Mouse (Mus musculus): ENCODE measurements around the gene Vmn2r1. TPM values are rescaled to one million over a fixed set of nuclear protein-coding genes. Genes with fewer than 3 reads are reported as not detected.

The Vmn2r1 gene
- total and polyA plus RNA-seq, 3 experiments = 0.04 TPM; not detected in 2

- Histone ChIP-seq H3K4me2 (ENCODE audit: insufficient read depth, low read depth, poor library complexity, severe bottlenecking) (no peak overlapping the region), H3K9ac (ENCODE audit: insufficient read depth, low read depth) (no peak overlapping the region), H3K36me3 (replicated peaks in 1 of 2; ENCODE audit: control insufficient read depth in 1 of 2, insufficient read depth in 1 of 2, low read length in 1 of 2) (no peaks in the 10 kb centered on the region), H3K27ac (ENCODE audit: insufficient read depth, low read depth) (no peak overlapping the region), H3K27me3 (replicated peaks) (no peaks in the 10 kb centered on the region), H3K4me3 (replicated peaks in 1 of 3; ENCODE audit: low read depth in 2 of 3, low read length in 2 of 3, poor library complexity in 1 of 3) (no peak overlapping the region), H3K79me2 (replicated peaks; ENCODE audit: control insufficient read depth, extremely low read depth, insufficient read depth, poor library complexity, severe bottlenecking) (no peaks in the 10 kb centered on the region), H3K9me3 (replicated peaks; ENCODE audit: low read length) (no peaks in the 10 kb centered on the region), H3K4me1 (ENCODE audit: control insufficient read depth in 1 of 2, insufficient read depth in 2 of 2) (no peaks in the 10 kb centered on the region)
- no peak for TF ChIP-seq SMC3 (IDR thresholded peaks at IDR 0.05; ENCODE audit: low read depth, low read length)
- no peak for TF ChIP-seq PAX5 (IDR thresholded peaks at IDR 0.05; ENCODE audit: low read length)
- no peak for TF ChIP-seq UBTF (IDR thresholded peaks at IDR 0.05; ENCODE audit: low read depth, low read length)
- TF ChIP-seq CHD2 (IDR thresholded peaks at IDR 0.05; ENCODE audit: low read length) = no peak
- no peak for TF ChIP-seq MAZ (IDR thresholded peaks at IDR 0.05; ENCODE audit: low read depth, low read length)
- no peak for TF ChIP-seq NRF1 (IDR thresholded peaks at IDR 0.05; ENCODE audit: low read depth, low read length)
- TF ChIP-seq ZC3H11A (IDR thresholded peaks at IDR 0.05; ENCODE audit: low read depth, low read length) = no peak
- TF ChIP-seq MEF2A (IDR thresholded peaks at IDR 0.05; ENCODE audit: borderline replicate concordance, low read depth, low read length) = no peak
- no peak for TF ChIP-seq TCF12 (IDR thresholded peaks at IDR 0.05; ENCODE audit: low read depth, low read length)
- TF ChIP-seq TBP (conservative IDR thresholded peaks at IDR 0.05; ENCODE audit: low read depth, low read length) = no peak
- no peak for TF ChIP-seq GABPA (IDR thresholded peaks at IDR 0.05; ENCODE audit: insufficient replicate concordance, low read depth, low read length)
- no peak for TF ChIP-seq ELF1 (IDR thresholded peaks at IDR 0.05; ENCODE audit: low read depth, low read length)
- no peak for TF ChIP-seq SIN3A (IDR thresholded peaks at IDR 0.05; ENCODE audit: low read length)
- no peak for TF ChIP-seq ZKSCAN1 (IDR thresholded peaks at IDR 0.05; ENCODE audit: borderline replicate concordance, low read depth, low read length)
- no peak for TF ChIP-seq ZNF384 (IDR thresholded peaks at IDR 0.05; ENCODE audit: low read depth, low read length)
- no peak for TF ChIP-seq IRF4 (IDR thresholded peaks at IDR 0.05; ENCODE audit: low read depth, low read length)
- no peak for TF ChIP-seq MAFK (IDR thresholded peaks at IDR 0.05; ENCODE audit: insufficient replicate concordance, low read length)
- no peak for TF ChIP-seq JUN (IDR thresholded peaks at IDR 0.05; ENCODE audit: insufficient read depth, low read depth, low read length)
- TF ChIP-seq E2F4 (IDR thresholded peaks at IDR 0.05; ENCODE audit: insufficient replicate concordance, low read depth, low read length) = no peak
- DNase-seq (ENCODE audit: extremely low read depth) = no peak
- in situ Hi-C loops (cut with MboI; ENCODE audit: low pct_ligation_motif_present, low pct_unique_long_range_greater_than_20kb, low sequenced_read_pairs) = no loop called here
- dilution Hi-C loops (cut with MboI; ENCODE audit: extremely low pct_ligation_motif_present, extremely low pct_unique_long_range_greater_than_20kb, low sequenced_read_pairs) = no loop called here
Measured at GRCm38 (mm10) chr3:64113352-64114046, 32.2 kb downstream of the Vmn2r1 start.

DNA sequence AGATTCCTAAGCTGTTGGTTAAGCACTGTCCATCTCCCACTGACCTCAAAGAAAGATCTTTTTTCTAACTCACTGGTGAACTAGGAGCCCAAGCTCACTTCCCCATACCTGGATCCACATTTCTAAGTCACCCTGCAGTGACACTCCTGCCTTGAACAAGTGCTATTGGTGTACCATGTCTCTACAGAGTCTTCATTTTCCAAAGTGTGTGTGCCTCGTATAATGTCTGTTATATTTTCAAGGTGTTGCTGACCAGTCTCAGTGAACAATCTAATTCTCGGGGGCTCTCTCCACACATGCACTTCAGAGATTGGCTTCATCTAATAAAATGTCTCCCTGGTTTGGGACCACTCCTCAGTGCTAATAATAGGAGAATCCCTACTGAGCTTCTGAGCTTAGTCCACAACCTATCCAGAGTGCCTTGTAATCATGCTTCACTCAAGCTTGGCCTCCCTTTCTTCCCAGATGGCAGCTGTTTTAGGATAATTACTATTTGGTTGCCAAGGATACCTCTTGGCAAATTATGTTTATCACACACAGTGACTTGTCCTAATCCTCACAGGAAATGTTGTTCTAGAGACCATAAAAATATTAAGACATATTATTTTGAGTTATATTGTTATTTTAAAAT lies 60.6 kb downstream of the Vmn2r1 start, which contains the start of gene Vmn2r2:
Vmn2r2 (minus strand) TSS at position 51 of the 631 bp plus-strand sequence.
- H3K9me3 ChIP-seq (replicated peaks; ENCODE audit: low read length) = no peaks in the 10 kb centered on the region
- no peak within 1 kb of the TSS for H3K4me2 ChIP-seq (ENCODE audit: insufficient read depth, low read depth, poor library complexity, severe bottlenecking)
- dilution Hi-C loops (cut with MboI; ENCODE audit: extremely low pct_ligation_motif_present, extremely low pct_unique_long_range_greater_than_20kb, low sequenced_read_pairs) = no loop called here
- no peaks in the 10 kb centered on the region for H3K79me2 ChIP-seq (replicated peaks; ENCODE audit: control insufficient read depth, extremely low read depth, insufficient read depth, poor library complexity, severe bottlenecking)
- H3K4me3 ChIP-seq (replicated peaks in 1 of 3; ENCODE audit: low read depth in 2 of 3, low read length in 2 of 3, poor library complexity in 1 of 3) = no peak within 1 kb of the TSS
- no peak within 1 kb of the TSS for H3K9ac ChIP-seq (ENCODE audit: insufficient read depth, low read depth)
- no peak within 1 kb of the TSS for H3K27ac ChIP-seq (ENCODE audit: insufficient read depth, low read depth)
- no peaks in the 10 kb centered on the region for H3K27me3 ChIP-seq (replicated peaks)
- H3K4me1 ChIP-seq (ENCODE audit: control insufficient read depth in 1 of 2, insufficient read depth in 2 of 2) = no peaks in the 10 kb centered on the region
- DNase-seq (ENCODE audit: extremely low read depth) = no peak
- no peaks in the 10 kb centered on the region for H3K36me3 ChIP-seq (replicated peaks in 1 of 2; ENCODE audit: control insufficient read depth in 1 of 2, insufficient read depth in 1 of 2, low read length in 1 of 2)
- no peak for TF ChIP-seq USF1 (IDR thresholded peaks at IDR 0.05; ENCODE audit: low read depth, low read length)
- TF ChIP-seq BHLHE40 (IDR thresholded peaks at IDR 0.05; ENCODE audit: low read depth, low read length) = no peak
- no peak for TF ChIP-seq HCFC1 (IDR thresholded peaks at IDR 0.05; ENCODE audit: low read depth, low read length)
- TF ChIP-seq RCOR1 (conservative IDR thresholded peaks at IDR 0.05; ENCODE audit: low read depth, low read length) = no peak
- no peak for TF ChIP-seq ETS1 (conservative IDR thresholded peaks at IDR 0.05; ENCODE audit: low read depth, low read length)
- no peak for TF ChIP-seq MAZ (IDR thresholded peaks at IDR 0.05; ENCODE audit: low read depth, low read length)
- no peak for TF ChIP-seq MEF2A (IDR thresholded peaks at IDR 0.05; ENCODE audit: borderline replicate concordance, low read depth, low read length)
- no peak for TF ChIP-seq ZC3H11A (IDR thresholded peaks at IDR 0.05; ENCODE audit: low read depth, low read length)
- TF ChIP-seq CHD2 (IDR thresholded peaks at IDR 0.05; ENCODE audit: low read length) = no peak
- TF ChIP-seq KAT2A (IDR thresholded peaks at IDR 0.05; ENCODE audit: insufficient replicate concordance, low read length) = no peak
- no peak for TF ChIP-seq UBTF (IDR thresholded peaks at IDR 0.05; ENCODE audit: low read depth, low read length)
- no peak for TF ChIP-seq MXI1 (IDR thresholded peaks at IDR 0.05; ENCODE audit: low read depth, low read length)
- TF ChIP-seq USF2 (conservative IDR thresholded peaks at IDR 0.05; ENCODE audit: low read depth, low read length) = no peak
- no peak for TF ChIP-seq SMC3 (IDR thresholded peaks at IDR 0.05; ENCODE audit: low read depth, low read length)
- TF ChIP-seq GABPA (IDR thresholded peaks at IDR 0.05; ENCODE audit: insufficient replicate concordance, low read depth, low read length) = no peak
- no peak for TF ChIP-seq NRF1 (IDR thresholded peaks at IDR 0.05; ENCODE audit: low read depth, low read length)
- in situ Hi-C loops (cut with MboI; ENCODE audit: low pct_ligation_motif_present, low pct_unique_long_range_greater_than_20kb, low sequenced_read_pairs) = no loop called here
